23 mouse cellular contexts compared by ENCODE assay signal in genomic region chr15:85284651-85285050, GRCm38 (mm10).
"Had no signal": no experiment of that assay in that cellular context is flagged by ENCODE, and none has a peak within 500 bp of the region (broad histone marks: within the 10 kb centered on the region; RNA-seq: fewer than 3 reads in every experiment).

No protein-coding gene starts in this region.

- H3K9ac ChIP-seq: limb, embryonic 12.5 days; liver, embryonic 12.5 days; liver, embryonic 15.5 days; lung, embryonic 15.5 days; midbrain, embryonic 13.5 days; stomach, embryonic 15.5 days had no signal

- ATAC-seq: intestine, postnatal 0 days; liver, embryonic 12.5 days; midbrain, embryonic 13.5 days; midbrain, embryonic 16.5 days had no signal

- DNase-seq: kidney, adult 2 months; kidney, postnatal 25 days; layer of hippocampus, adult 9-11 months; liver; lung, adult 18-20 months; lung, postnatal 10 days; lung, postnatal 36 days; retina, postnatal 1 day; right cerebral cortex, postnatal 25 days; spleen, adult 18-20 months; thymus, adult 18-20 months; thymus, postnatal 36 days had no signal

- H3K4me1 ChIP-seq: limb, embryonic 12.5 days; liver, embryonic 12.5 days; liver, embryonic 15.5 days; lung, embryonic 15.5 days; midbrain, embryonic 13.5 days; stomach, embryonic 15.5 days had no signal

- H3K9me3 ChIP-seq: limb, embryonic 12.5 days; liver, embryonic 12.5 days; liver, embryonic 15.5 days; lung, embryonic 15.5 days; midbrain, embryonic 13.5 days; stomach, embryonic 15.5 days had no signal

- H3K27me3 ChIP-seq: limb, embryonic 12.5 days; liver, embryonic 12.5 days; liver, embryonic 15.5 days; lung, embryonic 15.5 days; midbrain, embryonic 13.5 days; stomach, embryonic 15.5 days had no signal

- H3K36me3 ChIP-seq: liver, embryonic 12.5 days; liver, embryonic 15.5 days; lung, embryonic 15.5 days; midbrain, embryonic 13.5 days had no signal

- H3K4me2 ChIP-seq: limb, embryonic 12.5 days; liver, embryonic 12.5 days; liver, embryonic 15.5 days; lung, embryonic 15.5 days; midbrain, embryonic 13.5 days; stomach, embryonic 15.5 days had no signal

- H3K27ac ChIP-seq: kidney, postnatal 0 days; layer of hippocampus, adult 2 months; left cerebral cortex, adult 2 months; limb, embryonic 12.5 days; liver, embryonic 12.5 days; liver, embryonic 15.5 days; lung, embryonic 15.5 days; midbrain, embryonic 13.5 days; stomach, embryonic 15.5 days had no signal

- H3K4me3 ChIP-seq: layer of hippocampus, adult 2 months; left cerebral cortex, adult 2 months; limb, embryonic 12.5 days; liver, embryonic 12.5 days; liver, embryonic 15.5 days; lung, embryonic 15.5 days; midbrain, embryonic 13.5 days; stomach, embryonic 15.5 days had no signal
